Mouse (Mus musculus) limb, embryonic 15.5 days (tissue): ENCODE measurements at regions not wholly inside any gene's neighbourhood (a gene's known extent, or its start where the extent isn't known, plus 50 kb on each side); places are given as distances from the start of the nearest gene placed in this dataset.

Experiments
- ATAC-seq: fragments of 200-750 bp; cut with Nextera tagmentation; 2 replicates; pipeline ENCODE4 v1.8.0; 2017; ENCODE audit warnings: low read depth, moderate TSS enrichment; ENCODE audit not compliant: insufficient number of reproducible peaks, low FRiP score, low TSS enrichment
- H3K27ac ChIP-seq: fragments of 300-500 bp; sonication (generic); 2 replicates; pipeline ENCODE4 v1.5.1; 2015; ENCODE audit warnings: moderate library complexity, mild to moderate bottlenecking, inconsistent platforms
- H3K27me3 ChIP-seq: fragments of 300-500 bp; sonication (generic); 2 replicates; pipeline ENCODE4 v1.6.1; 2015; ENCODE audit warnings: inconsistent platforms
- H3K36me3 ChIP-seq: fragments of 300-500 bp; sonication (generic); 2 replicates; pipeline ENCODE4 v1.6.1; 2015; ENCODE audit warnings: inconsistent platforms
- H3K4me1 ChIP-seq: fragments of 300-500 bp; sonication (generic); 2 replicates; pipeline ENCODE4 v1.6.1; 2015; ENCODE audit warnings: inconsistent platforms
- H3K4me2 ChIP-seq: fragments of 300-500 bp; sonication (generic); 2 replicates; pipeline ENCODE4 v1.6.1; 2015; ENCODE audit warnings: mild to moderate bottlenecking, inconsistent platforms
- H3K4me3 ChIP-seq: fragments of 300-500 bp; sonication (generic); 2 replicates; pipeline ENCODE4 v1.5.1; 2015; ENCODE audit warnings: mild to moderate bottlenecking, inconsistent platforms
- H3K9ac ChIP-seq: fragments of 300-500 bp; sonication (generic); 2 replicates; pipeline ENCODE4 v1.6.1; 2015; ENCODE audit warnings: inconsistent platforms
- H3K9me3 ChIP-seq: fragments of 300-500 bp; sonication (generic); 2 replicates; pipeline ENCODE4 v1.6.1; 2016; ENCODE audit warnings: inconsistent platforms
- WGBS: fragments of 180-500 bp; shearing (Covaris S2); methylation state at CpG from one replicate; pipeline ENCODE4 v1.1.7; 2015; 5-methylcytosine and 5-hydroxymethylcytosine counted together

GRCm38 (mm10) chr13:113439516-113439915, 146.6 kb downstream of the BC067074 start:
- H3K4me1 ChIP-seq = no peaks in the 10 kb centered on the region
- no peak overlapping the region for H3K9ac ChIP-seq
- H3K27ac ChIP-seq = no peak overlapping the region
- ATAC-seq = no peak
- 33% methylated on average over 7 of the region's 7 CpGs for WGBS
- H3K9me3 ChIP-seq = no peaks in the 10 kb centered on the region
- no peaks in the 10 kb centered on the region for H3K27me3 ChIP-seq
- H3K4me2 ChIP-seq = no peak overlapping the region
- H3K36me3 ChIP-seq = no peaks in the 10 kb centered on the region
- H3K4me3 ChIP-seq = no peak overlapping the region

GRCm38 (mm10) chr13:113438872-113439271, 145.9 kb downstream of the BC067074 start:
- no peak overlapping the region for H3K9ac ChIP-seq
- no peaks in the 10 kb centered on the region for H3K9me3 ChIP-seq
- WGBS = 61% methylated on average over 2 of the region's 2 CpGs
- H3K27ac ChIP-seq = no peak overlapping the region
- ATAC-seq = no peak
- H3K4me3 ChIP-seq = no peak overlapping the region
- H3K36me3 ChIP-seq = no peaks in the 10 kb centered on the region
- H3K4me2 ChIP-seq = no peak overlapping the region
- H3K27me3 ChIP-seq = no peaks in the 10 kb centered on the region
- H3K4me1 ChIP-seq = no peaks in the 10 kb centered on the region

- Histone ChIP-seq H3K4me1 (no peaks in the 10 kb centered on the region), H3K4me2 (no peak overlapping the region), H3K9ac (no peak overlapping the region), H3K9me3 (no peaks in the 10 kb centered on the region), H3K27me3 (no peaks in the 10 kb centered on the region), H3K27ac (no peak overlapping the region), H3K4me3 (no peak overlapping the region), H3K36me3 (no peaks in the 10 kb centered on the region)
- no peak for ATAC-seq
- 87% methylated on average over 3 of the region's 3 CpGs for WGBS
Observed at GRCm38 (mm10) chr13:113436288-113436687, 143.3 kb downstream of the BC067074 start.

- H3K4me1 ChIP-seq = no peaks in the 10 kb centered on the region
- no peak for ATAC-seq
- no peak overlapping the region for H3K9ac ChIP-seq
- no peaks in the 10 kb centered on the region for H3K27me3 ChIP-seq
- no peaks in the 10 kb centered on the region for H3K36me3 ChIP-seq
- H3K27ac ChIP-seq = no peak overlapping the region
- no peaks in the 10 kb centered on the region for H3K9me3 ChIP-seq
- H3K4me2 ChIP-seq = no peak overlapping the region
- WGBS = 75% methylated on average over 4 of the region's 4 CpGs
- no peak overlapping the region for H3K4me3 ChIP-seq
Observed at GRCm38 (mm10) chr13:113435117-113435516, 142.2 kb downstream of the BC067074 start.

GRCm38 (mm10) chr13:113433456-113433855, 140.5 kb downstream of the BC067074 start:
- no peak for ATAC-seq
- 64% methylated on average over 5 of the region's 5 CpGs for WGBS

GRCm38 (mm10) chr13:113429615-113430014, 136.7 kb downstream of the BC067074 start:
- Histone ChIP-seq H3K9ac (no peak overlapping the region), H3K27me3 (no peaks in the 10 kb centered on the region), H3K4me2 (no peak overlapping the region), H3K4me3 (no peak overlapping the region), H3K4me1 (no peaks in the 10 kb centered on the region), H3K9me3 (no peaks in the 10 kb centered on the region), H3K27ac (no peak overlapping the region), H3K36me3 (no peaks in the 10 kb centered on the region)
- ATAC-seq = no peak
- 40% methylated on average over 3 of the region's 3 CpGs for WGBS

More at GRCm38 (mm10) chr13:113433456-113433855, 140.5 kb downstream of the BC067074 start:
- Histone ChIP-seq H3K4me3 (no peak overlapping the region), H3K9ac (no peak overlapping the region), H3K4me1 (no peaks in the 10 kb centered on the region), H3K36me3 (no peaks in the 10 kb centered on the region), H3K4me2 (no peak overlapping the region), H3K9me3 (no peaks in the 10 kb centered on the region), H3K27ac (no peak overlapping the region), H3K27me3 (no peaks in the 10 kb centered on the region)
